Mouse (Mus musculus) stomach, embryonic 14.5 days (tissue): ENCODE data around the gene Fbxl16. TPM values are rescaled to one million over a fixed set of nuclear protein-coding genes. Genes with fewer than 3 reads are reported as not detected.

Experiments used
- ATAC-seq: fragments of 200-750 bp; cut with Nextera tagmentation; 2 replicates; pipeline ENCODE4 v1.8.0; 2017; ENCODE audit warnings: low read depth, moderate TSS enrichment; ENCODE audit not compliant: insufficient number of reproducible peaks, insufficient read depth, low FRiP score
- H3K27ac ChIP-seq: fragments of 300-500 bp; sonication (generic); 2 replicates; pipeline ENCODE4 v1.5.1; 2014; ENCODE audit warnings: mild to moderate bottlenecking, low read length, moderate library complexity, mixed read lengths
- H3K27me3 ChIP-seq: fragments of 300-500 bp; sonication (generic); 2 replicates; pipeline ENCODE4 v1.6.1; 2014; ENCODE audit warnings: low read length, control low read depth, mixed read lengths; ENCODE audit not compliant: control insufficient read depth, insufficient read depth
- H3K36me3 ChIP-seq: fragments of 300-500 bp; sonication (generic); 2 replicates; pipeline ENCODE4 v1.6.1; 2014; ENCODE audit warnings: mild to moderate bottlenecking, control low read depth, low read length, moderate library complexity, mixed read lengths; ENCODE audit not compliant: control insufficient read depth, insufficient read depth
- H3K4me1 ChIP-seq: fragments of 300-500 bp; sonication (generic); 2 replicates; pipeline ENCODE4 v1.6.1; 2014; ENCODE audit warnings: low read length, control low read depth, mixed read lengths; ENCODE audit not compliant: control insufficient read depth, insufficient read depth
- H3K4me2 ChIP-seq: fragments of 300-500 bp; sonication (generic); replicated peaks from 2 replicates; pipeline ENCODE4 v1.6.1; 2014; ENCODE audit warnings: low read depth, low read length, control low read depth
- H3K4me3 ChIP-seq: fragments of 300-500 bp; sonication (generic); 2 replicates; pipeline ENCODE4 v1.5.1; 2014; ENCODE audit warnings: low read depth, low read length, control low read depth
- H3K9ac ChIP-seq: fragments of 300-500 bp; sonication (generic); replicated peaks from 2 replicates; pipeline ENCODE4 v1.6.1; 2014; ENCODE audit warnings: low read depth, mild to moderate bottlenecking, control low read depth, low read length, moderate library complexity, mixed read lengths
- H3K9me3 ChIP-seq: fragments of 300-500 bp; sonication (generic); 2 replicates; pipeline ENCODE4 v1.6.1; 2016; ENCODE audit warnings: low read depth, low read length, control low read depth; ENCODE audit not compliant: control insufficient read depth
- WGBS: fragments of 180-500 bp; shearing (Covaris S2); extraction: QIAGEN DNeasy Blood & Tissue Kit; methylation state at CpG from one replicate; pipeline ENCODE4 v1.1.7; 2014; 5-methylcytosine and 5-hydroxymethylcytosine counted together
- microRNA-seq: library from miRNA; unstranded; fragments of <30 nt; microRNA quantifications from one replicate; pipeline ENCODE4, GENCODE M21; 2016
- polyA plus RNA-seq: library from polyadenylated mRNA; unstranded; fragments of >200 nt; fragmentation: Nextera tagmentation; extraction: Ambion mirVana; gene quantifications from 2 replicates; pipeline ENCODE4 v1.2.1, GENCODE M21; 2014

Fbxl16 gene
- polyA plus RNA-seq, 1 experiment from 2014 or later = 4.5 TPM

GRCm38 (mm10) chr17:25867836-25868600 lies 59.1 kb downstream of the Fbxl16 start:
- H3K36me3 ChIP-seq = no peaks in the 10 kb centered on the region
- H3K27ac ChIP-seq = peak overlapping the region; percentile 23; the same call in 1 of the 2 replicates
- peaks cover 10% of the 10 kb centered on the region; the same call in 1 of the 2 replicates for H3K4me1 ChIP-seq
- H3K9ac ChIP-seq = peak overlapping the region; percentile 28; the same call in 1 of the 2 replicates
- no peaks in the 10 kb centered on the region for H3K9me3 ChIP-seq
- WGBS = 2% methylated on average over 42 of the region's 42 CpGs
- peak overlapping the region; percentile 99 for H3K4me2 ChIP-seq
- peak overlapping the region; percentile 67 for H3K4me3 ChIP-seq
- ATAC-seq = peak; percentile 1
- no peaks in the 10 kb centered on the region for H3K27me3 ChIP-seq

DNA sequence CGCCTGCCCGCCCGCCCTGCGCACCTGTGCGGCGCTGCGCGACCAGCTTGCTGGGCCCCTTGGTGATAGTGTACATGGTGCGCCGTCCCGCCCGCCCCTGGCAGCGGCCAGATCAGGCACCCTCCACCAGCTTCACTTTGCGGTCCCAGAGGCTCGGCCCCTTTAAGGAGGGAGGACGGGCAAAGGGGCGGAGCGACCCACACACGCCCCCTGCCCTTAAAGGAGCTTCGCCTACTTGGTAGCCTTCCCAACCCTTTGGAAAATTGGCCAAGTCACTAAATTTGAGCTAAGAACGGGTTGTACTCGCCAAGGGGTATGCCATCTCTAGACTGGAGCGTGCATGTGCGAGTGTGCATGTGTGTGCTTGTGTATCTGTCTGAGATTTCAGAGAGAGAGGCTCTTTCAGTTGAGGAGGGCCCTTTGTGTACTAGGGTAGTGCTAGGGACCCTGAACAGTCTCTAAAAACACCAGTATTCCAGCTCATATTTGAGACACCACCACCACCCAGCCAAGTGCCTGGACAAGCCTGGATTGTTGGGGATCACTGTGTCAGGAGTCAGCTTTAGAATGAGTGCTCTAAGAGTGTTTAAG lies 59.8 kb downstream of the Fbxl16 start, which contains the start of gene Mcrip2:
Mcrip2 (minus strand) TSS at position 164 of the 591 bp plus-strand sequence.
- peak within 1 kb of the TSS; percentile 99 for H3K4me2 ChIP-seq
- H3K27me3 ChIP-seq = no peaks in the 10 kb centered on the region
- H3K4me1 ChIP-seq = peaks cover 10% of the 10 kb centered on the region; the same call in 1 of the 2 replicates
- no peaks in the 10 kb centered on the region for H3K36me3 ChIP-seq
- peak; percentile 84 for ATAC-seq
- no peaks in the 10 kb centered on the region for H3K9me3 ChIP-seq
- H3K4me3 ChIP-seq = peak within 1 kb of the TSS; percentile 67
- H3K27ac ChIP-seq = peak within 1 kb of the TSS; percentile 66
- peak within 1 kb of the TSS; percentile 28; the same call in 1 of the 2 replicates for H3K9ac ChIP-seq
- WGBS = under 1% methylated on average over 24 of the region's 24 CpGs

GRCm38 (mm10) chr17:25869498-25869897 lies 60.6 kb downstream of the Fbxl16 start:
- H3K27ac ChIP-seq = no peak overlapping the region
- peaks cover 10% of the 10 kb centered on the region; the same call in 1 of the 2 replicates for H3K4me1 ChIP-seq
- no peak for ATAC-seq
- no peaks in the 10 kb centered on the region for H3K36me3 ChIP-seq
- H3K9me3 ChIP-seq = no peaks in the 10 kb centered on the region
- no peak overlapping the region for H3K9ac ChIP-seq
- no peak overlapping the region for H3K4me2 ChIP-seq
- H3K27me3 ChIP-seq = no peaks in the 10 kb centered on the region
- no peak overlapping the region for H3K4me3 ChIP-seq
- WGBS = 84% methylated on average over 8 of the region's 8 CpGs

DNA sequence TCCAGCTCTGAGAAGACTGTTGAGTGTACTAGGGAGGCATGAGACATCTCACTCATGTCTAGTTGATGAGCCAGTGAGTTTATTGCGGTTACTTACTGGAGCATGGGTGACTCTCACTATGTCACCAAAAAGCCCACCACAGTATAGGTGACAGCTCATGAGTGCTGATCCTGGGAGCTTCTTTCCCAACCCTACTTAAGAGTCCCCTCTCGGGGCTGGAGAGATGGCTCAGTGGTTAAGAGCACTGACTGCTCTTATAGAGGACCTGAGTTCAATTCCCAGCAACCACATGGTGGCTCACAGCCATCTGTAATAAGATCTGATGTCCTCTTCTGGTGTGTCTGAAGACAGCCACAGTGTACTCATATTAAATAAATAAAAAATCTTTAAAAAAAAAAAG lies 61.1 kb downstream of the Fbxl16 start:
- 83% methylated on average over 2 of the region's 2 CpGs for WGBS
- no peaks in the 10 kb centered on the region for H3K36me3 ChIP-seq
- ATAC-seq = no peak
- no peaks in the 10 kb centered on the region for H3K9me3 ChIP-seq
- H3K9ac ChIP-seq = no peak overlapping the region
- no peak overlapping the region for H3K4me2 ChIP-seq
- no peak overlapping the region for H3K4me3 ChIP-seq
- no peak overlapping the region for H3K27ac ChIP-seq
- no peaks in the 10 kb centered on the region for H3K27me3 ChIP-seq
- H3K4me1 ChIP-seq = peaks cover 10% of the 10 kb centered on the region; the same call in 1 of the 2 replicates

Small RNA genes lying within 50 kb of the gene (microRNA-seq; reads per million reads assigned to microRNA genes)
- gene Mir3082 (not detected), gene Mir6966 (not detected)

Other genes with a start within 250 kb of the Fbxl16 start
- gene Sox8, start 238.4 kb upstream of the Fbxl16 start, polyA plus RNA-seq = 7.1 and 8.0 TPM in 2 replicates
- gene Lmf1, start 230.0 kb upstream of the Fbxl16 start, polyA plus RNA-seq = 29.0 and 30.1 TPM in 2 replicates
- 1.7 and 3.7 TPM in 2 replicates for gene Gng13, start 91.9 kb upstream of the Fbxl16 start, polyA plus RNA-seq
- gene Chtf18, start 81.7 kb upstream of the Fbxl16 start, polyA plus RNA-seq = 17.3 and 18.6 TPM in 2 replicates
- 22.1 and 25.0 TPM in 2 replicates for gene Rpusd1, start 81.4 kb upstream of the Fbxl16 start, polyA plus RNA-seq
- gene Mslnl, start 73.0 kb upstream of the Fbxl16 start, polyA plus RNA-seq = not detected in 2 replicates
- 29.5 and 36.0 TPM in 2 replicates for gene Msln, start 54.7 kb upstream of the Fbxl16 start, polyA plus RNA-seq
- gene Narfl, start 35.3 kb upstream of the Fbxl16 start, polyA plus RNA-seq = 26.0 and 29.0 TPM in 2 replicates
- 76.8 and 76.9 TPM in 2 replicates for gene Haghl, start 23.4 kb upstream of the Fbxl16 start, polyA plus RNA-seq
- 0.30 TPM in 1 of 2 replicates, not detected in the other for gene Ccdc78, start 22.5 kb upstream of the Fbxl16 start, polyA plus RNA-seq
- 109 and 110 TPM in 2 replicates for gene Fam173a, start 16.2 kb upstream of the Fbxl16 start, polyA plus RNA-seq
- not detected in 2 replicates for gene AC134908.4, start 13.4 kb upstream of the Fbxl16 start, polyA plus RNA-seq
- gene Metrn, start 11.9 kb upstream of the Fbxl16 start, polyA plus RNA-seq = 6.9 and 8.7 TPM in 2 replicates
- gene Wdr24, start 14.5 kb downstream of the Fbxl16 start, polyA plus RNA-seq = 25.3 and 28.3 TPM in 2 replicates
- gene Jmjd8, start 19.8 kb downstream of the Fbxl16 start, polyA plus RNA-seq = 41.9 and 44.4 TPM in 2 replicates
- 321 and 347 TPM in 2 replicates for gene Stub1, start 24.3 kb downstream of the Fbxl16 start, polyA plus RNA-seq
- gene Rhbdl1, start 28.2 kb downstream of the Fbxl16 start, polyA plus RNA-seq = 2.7 and 3.2 TPM in 2 replicates
- 1.4 and 2.1 TPM in 2 replicates for gene Gm20683, start 32.7 kb downstream of the Fbxl16 start, polyA plus RNA-seq
- gene Rhot2, start 35.8 kb downstream of the Fbxl16 start, polyA plus RNA-seq = 11.2 and 13.6 TPM in 2 replicates
- 20.1 and 22.5 TPM in 2 replicates for gene Wdr90, start 52.4 kb downstream of the Fbxl16 start, polyA plus RNA-seq
- 23.2 and 23.3 TPM in 2 replicates for gene Mcrip2, start 59.7 kb downstream of the Fbxl16 start, polyA plus RNA-seq
- 66.9 and 67.5 TPM in 2 replicates for gene Mettl26, start 66.0 kb downstream of the Fbxl16 start, polyA plus RNA-seq
- 0.52 and 0.65 TPM in 2 replicates for gene Wfikkn1, start 71.8 kb downstream of the Fbxl16 start, polyA plus RNA-seq
- 17.0 and 17.2 TPM in 2 replicates for gene Rab40c, start 110.6 kb downstream of the Fbxl16 start, polyA plus RNA-seq
- 59.4 and 59.7 TPM in 2 replicates for gene Pigq, start 135.9 kb downstream of the Fbxl16 start, polyA plus RNA-seq
- gene Nhlrc4, start 135.9 kb downstream of the Fbxl16 start, polyA plus RNA-seq = 0.72 TPM in 1 of 2 replicates, not detected in the other
- gene A930017K11Rik, start 143.5 kb downstream of the Fbxl16 start, polyA plus RNA-seq = 0.32 and 0.41 TPM in 2 replicates
- gene Capn15, start 176.7 kb downstream of the Fbxl16 start, polyA plus RNA-seq = 23.9 and 27.1 TPM in 2 replicates